Mouse (Mus musculus) olfactory bulb, adult 2 months (tissue): ENCODE measurements around the gene Srpk1. TPM values are rescaled to one million over a fixed set of nuclear protein-coding genes. Genes with fewer than 3 reads are reported as not detected.

Source experiments
- H3K27ac ChIP-seq: fragments of 200-500 bp; 2 replicates; pipeline ENCODE4 v1.5.1; 2012; ENCODE audit warnings: low read depth, low read length; ENCODE audit not compliant: insufficient read depth
- H3K4me1 ChIP-seq: fragments of 200-500 bp; 2 replicates; pipeline ENCODE4 v1.6.1; 2012; ENCODE audit warnings: low read length; ENCODE audit not compliant: control insufficient read depth, insufficient read depth
- H3K4me3 ChIP-seq: fragments of 200-500 bp; 2 replicates; pipeline ENCODE4 v1.5.1; 2012; ENCODE audit warnings: mild to moderate bottlenecking, low read depth, low read length, moderate library complexity; ENCODE audit not compliant: insufficient read depth
- CTCF ChIP-seq: fragments of 200-500 bp; IDR thresholded peaks from 2 replicates; pipeline ENCODE4 v1.5.1; 2012; ENCODE audit warnings: low read depth, mild to moderate bottlenecking, low read length, moderate library complexity; ENCODE audit not compliant: insufficient read depth
- POLR2A ChIP-seq: fragments of 200-500 bp; IDR thresholded peaks from 2 replicates; pipeline ENCODE4 v1.6.1; 2012; ENCODE audit warnings: mild to moderate bottlenecking, low read depth, low read length, moderate library complexity; ENCODE audit not compliant: insufficient read depth
- WGBS: fragments of 180-500 bp; shearing (Covaris S2); methylation state at CpG from one replicate; pipeline ENCODE4 v1.1.7; 2018; 5-methylcytosine and 5-hydroxymethylcytosine counted together
- polyA plus RNA-seq: library from polyadenylated mRNA; stranded (reverse); fragments of >200 nt; gene quantifications from 2 replicates; pipeline ENCODE4 v1.2.4, GENCODE M21; 2012; ENCODE audit warnings: low replicate concordance; ENCODE audit not compliant: missing spikeins, insufficient read depth, insufficient read length

Gene Srpk1
- polyA plus RNA-seq, 1 experiment, result not detected

DNA sequence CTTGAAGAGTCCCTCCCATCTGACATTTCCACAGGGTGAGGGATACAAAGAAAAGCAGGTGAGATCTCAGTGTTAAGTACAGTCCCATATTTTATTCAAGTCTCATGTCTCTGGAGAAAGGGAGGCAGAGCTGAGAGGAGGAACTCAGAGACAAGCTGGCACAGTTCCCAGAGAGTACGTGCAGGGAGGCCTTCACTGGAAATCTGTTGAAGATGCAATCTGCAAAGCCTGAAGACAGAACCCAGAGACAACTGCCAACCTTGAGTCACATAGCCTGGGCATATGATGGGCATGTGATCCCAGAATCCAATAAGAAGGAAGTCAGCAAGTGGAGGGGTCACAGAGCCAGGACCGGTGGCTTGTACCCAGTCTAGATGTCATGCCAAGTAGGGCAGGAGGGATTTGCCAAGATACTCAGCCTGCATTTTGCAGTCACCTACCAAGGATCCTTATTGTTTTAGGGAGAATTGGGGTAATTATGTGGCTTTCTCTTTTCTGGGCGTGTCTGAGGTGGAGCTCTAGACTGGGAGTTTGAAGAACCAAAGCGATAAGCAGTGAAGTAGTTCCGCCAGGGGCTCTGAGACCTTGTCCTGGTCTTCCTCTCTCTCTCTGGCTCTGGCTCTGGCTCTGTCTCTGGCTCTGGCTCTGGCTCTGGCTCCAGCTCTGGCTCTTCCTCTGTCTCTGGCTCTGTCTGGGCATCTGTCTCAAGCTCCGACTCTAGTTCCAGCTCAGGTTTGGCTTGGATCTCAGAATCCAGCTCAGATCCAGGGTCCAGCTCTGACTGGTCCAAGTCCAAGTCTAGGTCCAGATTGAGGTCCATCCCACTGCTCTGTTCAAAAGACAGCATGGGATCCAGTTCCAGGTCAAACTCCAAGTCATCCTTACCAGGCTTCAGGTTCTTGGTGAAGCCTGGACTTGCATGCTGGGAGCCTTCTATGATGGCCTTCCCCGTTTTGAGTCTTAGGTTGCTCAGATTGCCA is 15.5 kb upstream of the Srpk1 start:
- TF ChIP-seq POLR2A (no peak), CTCF (no peak)
- WGBS, result 44% methylated on average over 7 of the region's 7 CpGs
- Histone ChIP-seq H3K4me1 (peaks cover 19% of the 10 kb centered on the region), H3K27ac (0 out of 2 replicates have a peak overlapping the region, but pooled peaks have one; percentile 30), H3K4me3 (no peak overlapping the region)

DNA sequence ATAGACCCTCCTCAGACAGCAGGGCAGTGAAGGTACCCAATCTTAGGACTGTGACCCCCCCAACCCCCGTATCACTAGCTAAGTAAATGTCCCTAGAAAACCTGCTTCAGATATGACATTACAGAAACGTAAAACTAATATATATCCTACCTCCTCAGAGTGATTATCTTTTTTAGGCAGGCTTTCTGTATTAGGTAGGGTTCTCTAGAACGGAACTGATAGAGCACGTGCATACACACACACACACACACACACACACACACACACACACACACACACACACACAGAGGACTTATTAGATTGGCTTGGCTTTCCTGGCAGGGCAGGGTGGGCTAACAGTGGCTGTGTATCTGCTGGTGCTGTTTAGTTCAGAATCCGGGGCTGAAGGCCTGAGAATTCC is 13.3 kb upstream of the Srpk1 start:
- 83% methylated on average over 5 of the region's 5 CpGs for WGBS
- peaks cover 13% of the 10 kb centered on the region for H3K4me1 ChIP-seq
- H3K4me3 ChIP-seq, result no peak overlapping the region
- TF ChIP-seq POLR2A, result no peak
- TF ChIP-seq CTCF, result no peak
- no peak overlapping the region for H3K27ac ChIP-seq

DNA sequence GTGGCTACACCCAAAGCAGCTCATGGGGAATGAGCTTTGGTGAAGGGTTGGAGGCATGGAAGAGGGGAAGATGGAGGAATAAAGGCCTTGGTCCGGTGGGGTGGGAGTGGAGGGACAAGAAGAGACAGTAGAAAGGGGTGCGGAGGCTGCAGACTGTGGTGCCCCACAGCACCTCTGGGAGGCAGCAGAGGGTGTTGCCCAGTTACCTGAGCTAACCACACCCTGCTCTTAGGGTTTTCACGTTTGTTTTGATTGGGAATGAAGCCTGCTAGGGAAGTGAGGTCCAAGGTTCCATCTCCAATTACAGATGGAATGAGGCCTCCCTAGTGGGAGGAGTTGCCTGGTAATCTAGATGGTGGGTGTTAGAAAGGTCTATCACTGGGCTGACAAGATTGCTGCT is 6.6 kb upstream of the Srpk1 start:
- H3K4me1 ChIP-seq, result peaks cover 9% of the 10 kb centered on the region; the same call in 1 of the 2 replicates
- no peak overlapping the region for H3K27ac ChIP-seq
- TF ChIP-seq CTCF (no peak), POLR2A (no peak)
- H3K4me3 ChIP-seq, result no peak overlapping the region
- WGBS, result 54% methylated on average over 3 of the region's 3 CpGs

DNA sequence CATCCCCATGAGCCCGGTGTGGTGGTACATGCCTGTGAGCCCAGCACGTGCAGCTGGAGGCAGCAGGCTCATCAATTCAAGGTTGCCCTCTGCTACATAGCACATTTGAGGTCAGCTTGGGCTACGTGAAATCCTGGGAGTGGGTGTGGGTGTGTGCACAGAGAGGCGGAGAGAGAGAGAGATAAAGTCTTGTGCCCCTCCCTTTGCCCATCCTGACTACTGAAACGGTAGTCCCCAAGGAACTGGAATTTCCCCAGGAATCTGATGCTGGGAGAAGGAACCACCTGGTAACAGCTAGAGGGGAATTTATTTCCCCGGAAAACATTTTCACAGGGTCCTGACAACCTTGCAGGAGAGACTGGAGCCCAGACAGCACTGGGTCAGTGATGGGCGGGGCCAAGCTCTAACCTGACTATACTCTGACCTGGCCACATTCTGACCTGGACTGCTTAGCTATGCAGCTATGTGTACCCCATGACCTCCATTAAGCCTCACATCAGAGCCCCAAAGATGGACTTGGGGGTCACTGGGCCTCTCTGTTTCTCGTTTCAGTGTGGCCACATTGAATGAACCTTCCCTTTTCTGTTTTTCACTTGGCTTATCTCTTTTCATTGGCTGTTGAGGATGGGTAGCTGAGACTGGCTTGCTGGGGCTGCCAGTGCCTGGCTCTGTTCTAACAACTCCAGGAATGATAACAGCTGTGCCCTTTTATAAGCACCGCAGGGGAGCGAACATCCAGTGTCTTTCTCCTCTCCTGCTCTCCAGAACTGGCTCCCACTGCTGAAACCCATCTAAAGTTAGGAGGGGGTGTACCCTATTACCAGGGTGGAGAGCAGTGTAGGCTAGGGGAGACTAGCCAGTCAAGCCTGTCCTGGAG is 6.0 kb upstream of the Srpk1 start:
- no peak overlapping the region for H3K27ac ChIP-seq
- TF ChIP-seq CTCF, result no peak
- TF ChIP-seq POLR2A, result no peak
- peaks cover 9% of the 10 kb centered on the region; the same call in 1 of the 2 replicates for H3K4me1 ChIP-seq
- H3K4me3 ChIP-seq, result no peak overlapping the region
- 46% methylated on average over 10 of the region's 10 CpGs for WGBS

DNA sequence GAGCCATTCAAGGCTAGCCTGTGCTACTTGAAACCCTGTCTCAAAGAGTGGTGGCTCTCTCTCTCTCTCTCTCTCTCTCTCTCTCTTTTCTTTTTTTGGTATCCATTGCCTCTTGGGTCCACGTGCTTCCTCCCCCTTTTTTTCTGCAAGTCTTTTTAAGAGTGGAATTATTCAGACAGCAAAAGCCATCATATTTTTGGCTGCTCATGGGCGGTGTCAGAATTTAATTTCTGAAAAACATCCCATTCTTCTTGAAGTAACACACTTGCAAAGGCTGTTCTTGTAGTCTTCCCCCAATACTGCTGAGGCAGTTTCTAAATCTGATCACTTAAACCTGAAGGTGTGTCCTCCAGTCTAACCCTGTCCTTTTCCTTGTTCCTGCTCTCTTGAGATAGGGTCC is 4.4 kb upstream of the Srpk1 start:
- Histone ChIP-seq H3K27ac (no peak overlapping the region), H3K4me1 (peaks cover 9% of the 10 kb centered on the region; the same call in 1 of the 2 replicates), H3K4me3 (no peak overlapping the region)
- TF ChIP-seq CTCF (no peak), POLR2A (no peak)
- WGBS, result 84% methylated on average over 2 of the region's 2 CpGs

DNA sequence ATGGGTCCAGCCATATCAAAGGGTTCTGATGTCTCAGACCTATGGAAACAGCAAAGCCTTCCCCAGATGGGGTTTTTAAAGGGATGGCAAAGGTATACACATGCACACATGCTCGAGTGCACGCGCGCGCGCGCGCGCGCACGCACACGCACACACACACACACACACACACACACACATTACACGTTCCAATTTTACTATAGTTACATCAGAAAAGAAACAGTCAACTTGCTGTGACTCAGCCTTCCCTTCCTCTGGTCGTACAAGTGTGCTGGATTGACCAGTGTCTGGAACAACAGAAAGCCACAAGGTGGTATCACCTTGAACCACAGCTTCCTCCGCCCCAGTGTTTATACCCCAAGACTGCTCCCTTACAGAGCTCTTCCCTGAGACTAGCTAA is 2.8 kb upstream of the Srpk1 start:
- WGBS, result 89% methylated on average over 15 of the region's 15 CpGs
- H3K4me1 ChIP-seq, result peaks cover 18% of the 10 kb centered on the region
- H3K27ac ChIP-seq, result no peak overlapping the region
- H3K4me3 ChIP-seq, result no peak overlapping the region
- TF ChIP-seq CTCF, result no peak
- TF ChIP-seq POLR2A, result no peak

DNA sequence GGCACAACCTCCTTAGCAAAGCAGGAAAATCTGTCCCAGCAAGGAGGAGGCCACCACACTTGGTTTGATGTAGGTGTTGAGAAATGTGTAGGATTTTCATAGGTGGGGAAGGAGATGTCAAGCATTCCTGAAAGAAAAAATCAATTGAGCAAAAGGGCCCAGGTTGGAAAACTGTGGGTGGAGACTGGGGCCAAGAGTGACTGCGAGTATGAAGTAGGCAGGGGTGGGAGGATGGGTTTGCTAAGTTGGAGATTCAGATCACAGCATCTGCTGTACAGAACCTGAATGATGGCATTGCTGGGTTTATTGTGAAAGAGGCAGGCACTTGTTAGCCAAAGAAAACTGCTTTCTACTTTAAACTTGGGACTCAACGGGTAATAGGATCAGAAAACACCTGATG is 2.3 kb upstream of the Srpk1 start:
- Histone ChIP-seq H3K27ac (no peak overlapping the region), H3K4me1 (peaks cover 18% of the 10 kb centered on the region), H3K4me3 (no peak overlapping the region)
- TF ChIP-seq POLR2A, result no peak
- no peak for TF ChIP-seq CTCF
- 79% methylated on average over 2 of the region's 2 CpGs for WGBS

DNA sequence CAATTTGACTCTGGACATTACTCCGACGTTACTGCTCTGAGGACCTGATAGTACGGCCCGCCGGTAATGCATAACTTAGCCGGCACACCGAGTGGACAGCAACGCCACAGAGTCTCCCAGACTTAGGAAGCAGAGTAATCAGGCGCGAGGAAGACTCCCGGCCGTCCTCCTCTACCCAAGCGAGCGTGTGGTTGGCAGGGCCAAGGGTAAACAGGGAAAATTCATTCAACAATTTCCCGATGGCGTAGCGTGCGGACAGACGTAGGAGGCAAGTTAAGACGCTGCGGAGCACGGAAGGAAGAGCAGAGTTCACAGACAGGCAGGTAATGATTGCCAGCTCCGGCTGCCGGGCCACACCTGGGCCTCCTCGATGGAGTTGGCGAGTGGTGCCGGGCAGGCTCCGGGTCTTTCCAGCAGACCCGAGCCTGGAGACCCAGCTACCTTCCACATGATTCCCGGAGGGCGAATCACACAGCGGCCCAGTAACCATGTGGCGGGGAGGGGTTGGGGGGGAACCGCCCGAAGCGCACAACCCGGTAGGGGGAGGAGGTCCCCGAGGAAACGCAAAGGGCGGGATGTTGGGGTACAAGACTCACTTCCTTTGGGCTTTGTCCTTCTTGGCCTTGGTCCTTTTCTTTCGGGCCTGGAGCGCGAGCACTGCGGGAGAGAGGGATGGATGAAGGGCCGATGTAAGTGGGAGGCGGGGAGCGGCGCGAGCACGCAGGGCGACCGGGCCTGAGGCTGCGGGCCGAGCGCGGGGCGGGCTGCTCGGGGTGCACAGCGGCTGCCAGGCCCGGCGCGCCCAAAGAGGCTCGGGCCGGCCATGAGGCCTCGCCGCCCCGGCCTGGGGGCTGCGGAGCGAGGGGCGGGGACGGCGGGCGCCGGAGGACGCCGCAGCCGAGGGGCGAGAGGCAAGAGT is 869 bp downstream of the Srpk1 start:
- no peak for TF ChIP-seq CTCF
- 0 out of 2 replicates have a peak, but pooled peaks have one; percentile 5 for TF ChIP-seq POLR2A
- Histone ChIP-seq H3K27ac (peak overlapping the region; percentile 40), H3K4me1 (peaks cover 11% of the 10 kb centered on the region), H3K4me3 (peak overlapping the region; percentile 62)
- WGBS, result under 1% methylated on average over 74 of the region's 78 CpGs
